Mouse (Mus musculus) erythroblast, embryonic 14.5 days (primary cell): ENCODE measurements around the gene Rora. TPM values are rescaled to one million over a fixed set of nuclear protein-coding genes. Genes with fewer than 3 reads are reported as not detected.

Experiments
- H3K27me3 ChIP-seq: 2 replicates; pipeline ENCODE4 v1.6.1; 2012; ENCODE audit warnings: inconsistent platforms; ENCODE audit not compliant: control insufficient read depth
- H3K36me3 ChIP-seq: 2 replicates; pipeline ENCODE4 v1.6.1; 2012; ENCODE audit warnings: mild to moderate bottlenecking, inconsistent platforms; ENCODE audit not compliant: control insufficient read depth
- H3K4me1 ChIP-seq: 2 replicates; pipeline ENCODE4 v1.6.1; 2012; ENCODE audit warnings: inconsistent platforms; ENCODE audit not compliant: control insufficient read depth
- H3K4me3 ChIP-seq: replicated peaks from 2 replicates; pipeline ENCODE3; 2012; ENCODE audit warnings: moderate library complexity, mild to moderate bottlenecking, inconsistent platforms
- H3K9me3 ChIP-seq: 2 replicates; pipeline ENCODE4 v1.6.1; 2012; ENCODE audit warnings: low read length, inconsistent platforms, mixed read lengths; ENCODE audit not compliant: control insufficient read depth
- GATA1 ChIP-seq: IDR thresholded peaks from 2 replicates; pipeline ENCODE4 v1.6.1; 2012; ENCODE audit warnings: low read length, inconsistent platforms, mixed read lengths
- TAL1 ChIP-seq: IDR thresholded peaks from 3 replicates; pipeline ENCODE4 v1.6.1; 2012; ENCODE audit warnings: low read length, inconsistent platforms, mixed read lengths
- polyA plus RNA-seq: library from polyadenylated mRNA; stranded (reverse); fragments of >175 nt; gene quantifications from 2 replicates; pipeline ENCODE4 v1.2.3, GENCODE M21; 2012

Rora gene
- polyA plus RNA-seq, 1 experiment, result under 0.01 TPM

GRCm38 (mm10) chr9:69288586-69288985, 635.0 kb downstream of the Rora start:
- Histone ChIP-seq H3K36me3 (no peaks in the 10 kb centered on the region), H3K9me3 (no peaks in the 10 kb centered on the region), H3K27me3 (peaks cover 44% of the 10 kb centered on the region), H3K4me3 (no peak overlapping the region), H3K4me1 (no peaks in the 10 kb centered on the region)
- TF ChIP-seq GATA1 (no peak), TAL1 (no peak)

GRCm38 (mm10) chr9:69289056-69290017, 635.8 kb downstream of the Rora start:
- Histone ChIP-seq H3K4me3 (peak overlapping the region; percentile 57), H3K9me3 (no peaks in the 10 kb centered on the region), H3K36me3 (no peaks in the 10 kb centered on the region), H3K4me1 (no peaks in the 10 kb centered on the region), H3K27me3 (peaks cover 44% of the 10 kb centered on the region)
- no peak for TF ChIP-seq GATA1
- TF ChIP-seq TAL1, result no peak

- Histone ChIP-seq H3K9me3 (no peaks in the 10 kb centered on the region), H3K4me3 (peak overlapping the region; percentile 57), H3K36me3 (no peaks in the 10 kb centered on the region), H3K27me3 (peaks cover 44% of the 10 kb centered on the region), H3K4me1 (no peaks in the 10 kb centered on the region)
- TF ChIP-seq TAL1 (no peak), GATA1 (no peak)
Measured at GRCm38 (mm10) chr9:69290018-69290880, 636.7 kb downstream of the Rora start.

DNA sequence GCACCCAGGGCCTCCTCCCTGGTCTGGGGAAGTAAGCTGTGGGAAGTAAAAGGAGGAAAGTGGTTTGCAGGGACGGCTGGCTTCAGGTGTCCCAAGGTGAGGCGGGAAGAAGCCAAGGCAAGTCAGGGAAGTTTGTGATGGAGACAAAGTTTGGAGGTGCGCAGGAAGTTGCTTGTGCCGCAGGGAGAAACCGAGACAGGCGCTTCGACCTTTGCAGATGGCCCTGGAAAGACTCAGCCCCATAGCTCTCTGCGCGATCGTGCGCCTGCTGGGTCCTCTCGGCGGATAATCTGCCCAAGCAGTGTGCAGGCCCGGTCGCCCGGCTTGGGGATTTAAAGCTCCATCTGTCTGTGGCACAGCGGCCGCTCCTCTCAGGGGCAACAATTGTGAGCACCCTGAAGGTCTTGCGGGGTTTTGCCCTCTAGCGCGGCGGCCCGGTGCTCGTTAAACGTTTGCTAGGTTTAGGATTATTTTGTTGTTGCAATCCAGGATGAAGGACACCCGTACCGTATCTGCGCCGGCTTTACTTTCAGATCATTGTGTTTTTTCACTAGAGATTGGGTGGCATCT, 637.4 kb downstream of the Rora start:
- Histone ChIP-seq H3K9me3 (no peaks in the 10 kb centered on the region), H3K4me3 (peak overlapping the region; percentile 57), H3K27me3 (peaks cover 44% of the 10 kb centered on the region), H3K36me3 (no peaks in the 10 kb centered on the region), H3K4me1 (no peaks in the 10 kb centered on the region)
- TF ChIP-seq TAL1 (no peak), GATA1 (no peak)

DNA sequence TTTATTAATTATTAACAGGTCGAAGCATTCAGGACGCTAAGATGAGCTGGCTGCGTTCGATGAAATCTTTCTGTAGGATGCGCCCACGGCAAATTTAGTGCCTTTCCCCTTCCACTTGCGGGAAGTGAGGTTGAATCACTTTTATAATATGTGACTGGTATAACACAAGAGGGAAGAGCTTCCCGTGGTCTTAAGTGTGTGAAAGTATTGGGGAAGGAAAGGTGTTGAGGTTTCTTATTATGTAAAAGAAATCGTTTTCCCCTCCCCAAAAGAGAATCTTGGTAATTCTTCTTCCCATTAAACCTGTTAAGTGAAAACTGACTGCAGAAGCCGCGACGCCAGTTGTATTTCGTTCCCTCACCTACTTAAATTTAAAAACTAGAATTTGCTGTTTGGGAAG, 637.9 kb downstream of the Rora start:
- H3K27me3 ChIP-seq, result peaks cover 44% of the 10 kb centered on the region
- H3K4me3 ChIP-seq, result peak overlapping the region; percentile 57
- H3K9me3 ChIP-seq, result no peaks in the 10 kb centered on the region
- TF ChIP-seq TAL1 (no peak), GATA1 (no peak)
- H3K36me3 ChIP-seq, result no peaks in the 10 kb centered on the region
- no peaks in the 10 kb centered on the region for H3K4me1 ChIP-seq

DNA sequence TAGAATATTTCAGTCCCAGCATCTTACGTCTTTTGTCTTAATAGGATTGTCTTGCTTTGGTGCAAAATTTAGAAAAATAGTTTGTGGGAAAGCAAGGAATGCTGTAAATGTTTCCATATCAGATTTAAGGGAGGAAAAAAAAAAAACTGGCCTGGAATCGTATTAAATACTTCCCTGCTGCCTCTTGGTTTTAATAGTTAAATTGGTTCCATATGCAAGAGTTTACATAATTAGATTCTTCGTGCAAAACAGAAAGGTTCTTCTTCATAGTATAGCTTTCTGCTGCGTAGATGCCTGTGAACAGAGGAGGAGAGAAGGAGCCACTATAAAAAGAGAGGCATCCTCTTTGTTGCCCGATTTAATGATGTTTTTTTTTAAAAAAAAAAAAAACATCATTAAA, 638.8 kb downstream of the Rora start:
- Histone ChIP-seq H3K36me3 (no peaks in the 10 kb centered on the region), H3K4me3 (no peak overlapping the region), H3K27me3 (peaks cover 44% of the 10 kb centered on the region), H3K4me1 (no peaks in the 10 kb centered on the region), H3K9me3 (no peaks in the 10 kb centered on the region)
- no peak for TF ChIP-seq TAL1
- TF ChIP-seq GATA1, result no peak

DNA sequence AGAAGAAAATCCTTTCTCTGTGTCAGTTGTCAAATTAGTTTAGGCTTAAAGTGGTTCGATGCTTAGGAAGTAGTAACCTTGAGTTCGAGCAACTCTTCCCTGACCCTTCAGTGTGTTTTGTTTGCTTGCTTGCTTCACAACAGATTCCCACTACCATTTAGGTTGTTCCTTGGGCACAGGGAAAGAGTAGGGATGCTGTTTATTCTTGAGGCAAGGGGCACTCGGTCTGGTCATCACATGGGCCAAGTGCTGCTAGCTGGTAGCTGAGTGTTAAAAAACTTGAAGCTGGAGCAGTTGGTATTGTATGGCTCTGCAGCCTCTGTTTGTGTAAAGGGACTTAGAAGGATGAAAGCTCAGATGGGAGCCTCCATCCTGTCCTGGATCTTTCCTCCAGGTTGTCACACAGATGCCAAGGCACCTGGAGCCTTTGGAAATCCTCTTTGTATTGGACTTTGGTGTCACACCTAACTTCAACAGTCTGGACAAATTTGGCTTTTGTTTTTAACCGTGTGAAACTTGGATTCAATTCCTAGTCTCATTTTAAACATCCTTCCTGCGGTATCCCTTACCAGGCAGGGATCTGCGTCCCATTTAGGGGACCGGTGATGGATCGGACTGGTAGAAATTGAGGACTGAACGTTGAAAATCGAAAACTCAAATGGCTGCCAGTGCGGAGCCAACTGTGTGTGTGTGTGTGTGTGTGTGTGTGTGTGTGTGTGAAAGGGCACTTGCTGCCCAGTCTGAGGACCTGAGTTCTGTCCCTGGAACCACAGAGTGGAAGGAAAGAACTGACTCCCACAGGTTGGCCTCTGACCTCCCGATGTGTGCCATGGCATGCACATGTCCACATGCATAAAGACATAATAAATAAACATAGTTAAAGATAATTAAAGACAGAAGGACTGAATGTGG, 639.4 kb downstream of the Rora start:
- Histone ChIP-seq H3K27me3 (peaks cover 44% of the 10 kb centered on the region), H3K4me1 (no peaks in the 10 kb centered on the region), H3K9me3 (no peaks in the 10 kb centered on the region), H3K4me3 (no peak overlapping the region), H3K36me3 (no peaks in the 10 kb centered on the region)
- TF ChIP-seq GATA1, result no peak
- TF ChIP-seq TAL1, result no peak

DNA sequence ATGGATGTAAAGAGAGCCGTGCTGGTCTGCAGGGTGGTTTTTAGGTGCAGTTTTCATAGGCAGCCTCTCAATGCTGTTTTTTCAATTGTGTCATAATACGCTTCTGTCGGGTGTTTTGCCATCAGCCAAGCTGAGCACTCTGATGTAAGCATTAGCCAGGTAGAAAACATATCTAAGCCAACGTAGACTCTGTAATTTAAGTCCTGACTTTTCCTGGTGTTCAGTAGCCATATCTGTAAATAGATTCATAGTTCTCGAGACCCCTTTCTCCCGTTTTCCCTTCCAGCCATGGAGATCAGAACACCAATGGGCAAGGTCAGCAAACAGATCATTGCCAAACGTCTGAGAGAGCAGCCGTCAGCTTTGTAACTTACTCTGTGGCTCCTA, 640.1 kb downstream of the Rora start:
- Histone ChIP-seq H3K4me1 (peaks cover 2% of the 10 kb centered on the region), H3K9me3 (no peaks in the 10 kb centered on the region), H3K27me3 (peaks cover 42% of the 10 kb centered on the region), H3K4me3 (no peak overlapping the region), H3K36me3 (no peaks in the 10 kb centered on the region)
- TF ChIP-seq TAL1 (no peak), GATA1 (no peak)
